Mouse (Mus musculus) erythroblast, embryonic 14.5 days (primary cell): Measurements from ENCODE around the gene Fbxw8.

Source experiments
- GATA1 ChIP-seq: IDR thresholded peaks from 2 replicates; pipeline ENCODE4 v1.6.1; 2012; ENCODE audit warnings: low read length, inconsistent platforms, mixed read lengths
- TAL1 ChIP-seq: IDR thresholded peaks from 3 replicates; pipeline ENCODE4 v1.6.1; 2012; ENCODE audit warnings: low read length, inconsistent platforms, mixed read lengths

GRCm38 (mm10) chr5:118035786-118036185 is 119.5 kb downstream of the Fbxw8 start:
- TF ChIP-seq GATA1 (no peak), TAL1 (no peak)
